Mouse (Mus musculus) embryonic facial prominence, embryonic 11.5 days (tissue): ENCODE measurements around the gene Cacna1e. TPM values are rescaled to one million over a fixed set of nuclear protein-coding genes. Genes with fewer than 3 reads are reported as not detected.
A peak's percentile ranks its signal among the peaks of the same experiment; 100 is the strongest.

ENCODE experiments used
- ATAC-seq: fragments of 200-750 bp; cut with Nextera tagmentation; replicated peaks from 2 replicates; pipeline ENCODE4 v1.8.0; 2017; ENCODE audit warnings: low read depth; ENCODE audit not compliant: insufficient number of reproducible peaks, low FRiP score, low TSS enrichment
- DNase-seq: peaks from one replicate; pipeline ENCODE4 v3.0.0-alpha.2; 2015; ENCODE audit warnings: low spot score
- H3K27ac ChIP-seq: fragments of 300-500 bp; sonication (generic); replicated peaks from 2 replicates; pipeline ENCODE4 v1.5.1; 2014; ENCODE audit warnings: mild to moderate bottlenecking, low read depth, low read length, control low read depth
- H3K27me3 ChIP-seq: fragments of 300-500 bp; sonication (generic); 2 replicates; pipeline ENCODE4 v1.6.1; 2014; ENCODE audit warnings: mild to moderate bottlenecking, low read length, moderate library complexity, mixed read lengths; ENCODE audit not compliant: control insufficient read depth, insufficient read depth
- H3K36me3 ChIP-seq: fragments of 300-500 bp; sonication (generic); replicated peaks from 2 replicates; pipeline ENCODE4 v1.6.1; 2014; ENCODE audit warnings: low read depth, mild to moderate bottlenecking, low read length, moderate library complexity, mixed read lengths; ENCODE audit not compliant: control insufficient read depth, insufficient read depth
- H3K4me1 ChIP-seq: fragments of 300-500 bp; sonication (generic); 2 replicates; pipeline ENCODE4 v1.6.1; 2014; ENCODE audit warnings: low read length, mixed read lengths; ENCODE audit not compliant: control insufficient read depth, insufficient read depth
- H3K4me2 ChIP-seq: fragments of 300-500 bp; sonication (generic); 2 replicates; pipeline ENCODE4 v1.6.1; 2014; ENCODE audit warnings: low read depth, mild to moderate bottlenecking, control low read depth, low read length, moderate library complexity
- H3K4me3 ChIP-seq: fragments of 300-500 bp; sonication (generic); 2 replicates; pipeline ENCODE4 v1.5.1; 2014; ENCODE audit warnings: low read depth, low read length, control low read depth
- H3K9ac ChIP-seq: fragments of 300-500 bp; sonication (generic); replicated peaks from 2 replicates; pipeline ENCODE4 v1.6.1; 2014; ENCODE audit warnings: mild to moderate bottlenecking, control low read depth, low read length
- H3K9me3 ChIP-seq: fragments of 300-500 bp; sonication (generic); replicated peaks from 2 replicates; pipeline ENCODE4 v1.6.1; 2016; ENCODE audit warnings: mild to moderate bottlenecking, low read length, inconsistent platforms, mixed read lengths; ENCODE audit not compliant: control insufficient read depth
- WGBS: fragments of 180-500 bp; shearing (Covaris S2); extraction: QIAGEN DNeasy Blood & Tissue Kit; methylation state at CpG from one replicate; pipeline ENCODE4 v1.1.7; 2014; 5-methylcytosine and 5-hydroxymethylcytosine counted together
- polyA plus RNA-seq: library from polyadenylated mRNA; unstranded; fragments of >200 nt; fragmentation: Nextera tagmentation; extraction: Ambion mirVana; gene quantifications from 2 replicates; pipeline ENCODE4 v1.2.1, GENCODE M21; 2014

The Cacna1e gene
- polyA plus RNA-seq: 0.74 and 1.1 TPM in 2 replicates

DNA sequence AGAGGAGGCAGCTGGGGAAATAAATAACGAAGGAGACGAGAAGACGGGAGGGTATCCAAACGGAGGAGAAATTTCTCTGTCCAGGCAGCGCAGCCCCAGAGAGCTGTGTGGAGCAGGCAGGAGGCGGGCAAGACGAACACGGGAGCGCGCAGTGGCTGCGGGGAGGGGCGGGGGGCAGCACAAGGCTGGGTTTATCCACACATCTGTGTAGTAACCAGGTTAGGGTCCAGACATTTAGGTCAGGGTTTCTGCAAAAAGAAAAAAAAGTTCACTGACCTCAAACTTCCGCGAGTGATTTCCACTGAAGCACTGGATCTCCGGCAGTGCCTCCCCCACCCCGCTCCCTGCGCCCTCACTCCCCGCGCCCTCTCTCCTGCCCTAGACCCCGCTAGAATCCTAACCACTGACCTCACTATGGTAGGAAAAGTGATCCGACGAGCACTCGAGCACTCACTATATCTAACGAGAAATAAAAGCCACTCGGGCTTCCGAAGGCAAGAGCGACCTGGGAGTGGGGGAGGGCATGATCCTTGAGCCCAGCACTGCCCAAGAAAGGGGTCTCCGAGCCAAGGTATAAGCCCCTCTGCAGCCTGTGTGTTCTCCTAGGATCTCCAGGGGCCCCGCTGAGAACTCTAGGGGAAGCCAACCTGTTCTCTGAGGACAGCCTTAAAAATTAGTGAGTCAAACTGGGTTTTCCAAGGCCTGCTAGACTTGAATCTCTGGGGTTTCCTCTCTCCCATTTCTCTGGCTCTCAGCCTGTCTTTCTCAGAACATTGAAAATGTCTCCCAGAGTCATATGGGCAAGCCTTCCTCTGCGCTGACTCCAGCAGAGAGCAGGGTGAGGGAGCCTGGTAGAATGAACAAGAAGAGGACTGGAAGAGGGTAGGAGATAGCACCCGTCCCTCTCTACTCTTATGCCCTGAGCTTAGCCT, at the start of gene Cacna1e:
Cacna1e (minus strand) TSS at position 227 of the 932 bp plus-strand sequence.
- Histone ChIP-seq H3K4me1 (no peaks in the 10 kb centered on the region; the same call in 1 of the 2 replicates), H3K9me3 (no peaks in the 10 kb centered on the region), H3K9ac (peak within 1 kb of the TSS; percentile 39), H3K27me3 (peaks cover 5% of the 10 kb centered on the region), H3K27ac (no peak within 1 kb of the TSS), H3K36me3 (no peaks in the 10 kb centered on the region), H3K4me3 (peak within 1 kb of the TSS; percentile 37), H3K4me2 (peak within 1 kb of the TSS; percentile 65)
- DNase-seq (peak; percentile 60), ATAC-seq (peak; percentile 49; the same call in 1 of the 2 replicates)
- WGBS: 4% methylated on average over 30 of the region's 31 CpGs

DNA sequence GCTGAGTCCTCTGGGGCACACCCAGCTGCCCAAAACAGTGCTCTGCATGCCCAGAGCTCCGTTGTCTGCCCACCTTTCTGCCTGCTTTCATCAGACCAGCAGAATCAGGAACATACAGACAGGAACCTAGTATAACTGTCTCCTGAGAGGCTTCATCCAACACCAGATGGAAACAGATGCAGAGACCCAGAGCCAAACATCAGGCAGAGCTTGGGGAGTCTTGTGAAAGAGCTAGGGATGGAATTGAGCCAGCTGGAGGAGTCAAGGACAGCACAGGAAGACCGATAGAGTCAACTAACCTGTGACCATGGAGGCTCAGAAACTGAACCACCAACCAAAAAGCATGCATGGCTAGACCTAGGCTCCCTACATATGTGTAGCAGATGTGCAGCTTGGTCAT, 34.1 kb upstream of the Cacna1e start:
- no peak for DNase-seq
- Histone ChIP-seq H3K4me3 (no peak overlapping the region), H3K9ac (no peak overlapping the region), H3K36me3 (no peaks in the 10 kb centered on the region), H3K27me3 (no peaks in the 10 kb centered on the region), H3K4me1 (no peaks in the 10 kb centered on the region), H3K27ac (no peak overlapping the region), H3K4me2 (no peak overlapping the region), H3K9me3 (no peaks in the 10 kb centered on the region)
- ATAC-seq: no peak
- WGBS: 72% methylated on average over 2 of the region's 2 CpGs

DNA sequence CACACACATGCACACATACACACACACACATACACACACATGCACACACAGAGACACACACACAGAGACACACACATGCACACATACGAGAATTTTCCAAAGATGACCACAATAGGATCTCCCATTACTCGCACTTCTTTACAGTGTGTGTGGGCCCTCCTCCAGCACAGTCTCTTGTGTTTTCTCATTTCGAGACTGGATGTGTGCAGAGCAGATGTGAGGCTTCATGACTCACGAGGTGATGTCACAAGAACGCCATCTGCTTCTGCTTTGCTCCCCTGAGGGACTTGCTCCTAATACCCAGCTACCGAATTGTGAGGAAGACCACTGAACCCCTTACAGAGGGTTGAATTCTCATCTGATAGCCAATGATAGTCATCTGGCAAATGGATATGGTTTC, 33.1 kb upstream of the Cacna1e start:
- WGBS: 72% methylated on average over 6 of the region's 6 CpGs

DNA sequence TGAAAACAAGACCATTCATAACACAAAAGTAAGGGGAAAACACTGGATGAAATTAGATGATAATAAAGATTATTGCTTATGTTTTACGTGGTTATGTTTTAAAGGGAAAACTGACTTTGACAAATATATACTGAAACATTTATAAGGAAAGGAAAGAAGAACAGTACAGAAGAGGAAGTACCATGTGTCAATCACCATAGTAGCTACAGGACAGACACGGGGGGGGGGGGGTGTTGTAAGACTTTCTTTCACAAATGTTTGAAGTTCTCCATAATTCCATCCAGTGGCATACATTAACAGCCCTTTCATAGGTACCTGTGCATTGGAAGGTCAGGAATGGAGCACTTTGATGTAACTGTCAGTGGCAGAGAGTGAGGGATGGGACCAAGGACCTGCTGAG, 25.3 kb upstream of the Cacna1e start:
- 74% methylated on average over 2 of the region's 2 CpGs for WGBS
- no peaks in the 10 kb centered on the region for H3K4me1 ChIP-seq
- no peak overlapping the region for H3K27ac ChIP-seq
- H3K36me3 ChIP-seq: no peaks in the 10 kb centered on the region
- H3K4me3 ChIP-seq: no peak overlapping the region
- H3K4me2 ChIP-seq: no peak overlapping the region
- no peak overlapping the region for H3K9ac ChIP-seq
- no peak for DNase-seq
- no peaks in the 10 kb centered on the region for H3K9me3 ChIP-seq
- ATAC-seq: no peak
- H3K27me3 ChIP-seq: no peaks in the 10 kb centered on the region

More for the DNA sequence above, 33.1 kb upstream of the Cacna1e start:
- no peak for ATAC-seq
- no peak overlapping the region for H3K27ac ChIP-seq
- H3K27me3 ChIP-seq: no peaks in the 10 kb centered on the region
- DNase-seq: peak; percentile 9
- no peak overlapping the region for H3K9ac ChIP-seq
- H3K4me3 ChIP-seq: no peak overlapping the region
- H3K9me3 ChIP-seq: no peaks in the 10 kb centered on the region
- no peaks in the 10 kb centered on the region for H3K36me3 ChIP-seq
- H3K4me1 ChIP-seq: no peaks in the 10 kb centered on the region
- no peak overlapping the region for H3K4me2 ChIP-seq

DNA sequence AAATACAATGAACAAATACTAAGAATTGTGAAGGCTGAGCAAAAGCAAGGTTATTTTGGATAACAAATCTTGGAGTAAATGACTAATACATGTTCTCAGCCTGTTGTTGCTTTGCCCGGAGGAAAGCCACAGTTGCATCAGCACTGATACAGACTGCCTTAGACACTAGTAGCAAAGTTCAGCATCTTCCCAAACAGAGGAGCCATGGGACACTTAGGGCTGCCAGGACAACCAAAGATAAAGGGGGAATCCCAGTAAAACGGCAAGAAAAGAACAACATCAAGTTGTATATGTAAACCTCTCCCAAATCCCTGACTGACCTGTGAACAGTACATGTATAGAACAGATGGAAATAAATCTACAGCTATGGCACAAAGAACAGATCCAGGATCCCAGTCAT, 13.1 kb upstream of the Cacna1e start:
- ATAC-seq (no peak), DNase-seq (no peak)
- Histone ChIP-seq H3K9me3 (no peaks in the 10 kb centered on the region), H3K27me3 (no peaks in the 10 kb centered on the region), H3K4me1 (no peaks in the 10 kb centered on the region), H3K4me2 (no peak overlapping the region), H3K36me3 (no peaks in the 10 kb centered on the region), H3K27ac (no peak overlapping the region), H3K9ac (no peak overlapping the region), H3K4me3 (no peak overlapping the region)
- WGBS: 89% methylated on average over 2 of the region's 2 CpGs

DNA sequence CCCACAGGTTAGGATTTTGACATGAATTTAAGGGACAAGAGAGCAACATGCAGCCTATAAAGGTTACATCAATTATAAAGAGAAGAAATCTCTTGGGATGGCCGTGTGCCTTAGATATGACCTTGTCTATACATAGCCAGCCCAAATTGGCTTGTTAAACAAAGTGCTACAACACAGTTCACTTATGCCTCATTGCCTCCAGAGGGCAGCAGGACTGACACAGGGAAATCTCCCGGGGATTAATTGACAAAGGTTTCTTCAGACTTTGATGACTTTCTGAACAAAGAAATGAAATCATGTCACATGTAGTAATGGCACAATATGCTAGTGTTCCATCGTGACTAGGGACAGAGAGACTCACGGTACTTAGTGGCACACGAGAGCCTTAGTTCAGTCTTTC, 5.9 kb upstream of the Cacna1e start:
- 72% methylated on average over 5 of the region's 5 CpGs for WGBS
- no peak for DNase-seq
- Histone ChIP-seq H3K27ac (no peak overlapping the region), H3K4me3 (no peak overlapping the region), H3K9me3 (no peaks in the 10 kb centered on the region), H3K9ac (no peak overlapping the region), H3K4me2 (no peak overlapping the region), H3K36me3 (no peaks in the 10 kb centered on the region), H3K27me3 (no peaks in the 10 kb centered on the region; the same call in 1 of the 2 replicates), H3K4me1 (no peaks in the 10 kb centered on the region)
- no peak for ATAC-seq

DNA sequence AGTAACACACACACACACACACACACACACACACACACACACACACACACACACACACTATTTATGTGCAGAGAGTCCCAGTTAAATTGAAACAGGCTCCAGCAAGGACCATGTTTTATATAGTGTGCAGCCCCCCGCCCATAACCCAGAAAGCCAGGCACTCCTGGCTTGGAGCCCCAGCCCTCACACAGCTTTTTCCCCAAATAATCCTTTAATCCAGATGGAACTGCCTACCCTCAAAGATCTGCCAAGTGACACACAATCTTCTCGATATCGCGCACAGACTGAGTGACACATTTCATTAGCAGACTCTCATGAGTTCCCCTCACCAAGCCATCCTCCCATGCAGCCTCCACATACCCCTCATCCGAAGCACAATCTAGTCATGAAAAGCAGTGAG, 4.2 kb upstream of the Cacna1e start:
- H3K4me1 ChIP-seq: no peaks in the 10 kb centered on the region; the same call in 1 of the 2 replicates
- H3K27ac ChIP-seq: no peak overlapping the region
- no peaks in the 10 kb centered on the region for H3K9me3 ChIP-seq
- WGBS: 75% methylated on average over 5 of the region's 5 CpGs
- H3K36me3 ChIP-seq: no peaks in the 10 kb centered on the region
- no peak overlapping the region for H3K4me2 ChIP-seq
- peaks cover 3% of the 10 kb centered on the region for H3K27me3 ChIP-seq
- no peak for ATAC-seq
- H3K4me3 ChIP-seq: no peak overlapping the region
- DNase-seq: no peak
- H3K9ac ChIP-seq: no peak overlapping the region

DNA sequence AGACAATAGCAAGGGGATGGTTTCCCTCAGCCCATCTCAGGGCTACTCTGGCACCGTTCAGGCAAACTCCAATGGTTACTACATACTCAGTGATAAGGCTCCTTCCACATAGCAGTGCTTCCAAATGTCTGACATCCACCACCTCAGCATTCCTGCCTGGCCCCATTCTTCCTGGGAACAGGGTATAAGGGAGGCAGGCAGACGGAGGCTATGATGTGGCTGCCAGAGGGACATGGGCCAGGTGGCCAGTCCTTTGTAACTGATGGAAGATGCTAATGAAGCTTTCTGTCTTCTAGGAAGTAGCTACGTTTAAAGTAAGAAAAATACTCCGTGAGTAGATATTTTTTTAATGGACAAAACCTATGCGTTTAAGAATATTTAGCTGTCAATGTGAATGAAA, 3.7 kb upstream of the Cacna1e start:
- no peaks in the 10 kb centered on the region for H3K36me3 ChIP-seq
- H3K4me1 ChIP-seq: no peaks in the 10 kb centered on the region; the same call in 1 of the 2 replicates
- H3K27ac ChIP-seq: no peak overlapping the region
- DNase-seq: no peak
- H3K9me3 ChIP-seq: no peaks in the 10 kb centered on the region
- no peak overlapping the region for H3K4me3 ChIP-seq
- WGBS: 70% methylated on average over 5 of the region's 5 CpGs
- H3K27me3 ChIP-seq: peaks cover 5% of the 10 kb centered on the region
- ATAC-seq: no peak
- H3K4me2 ChIP-seq: no peak overlapping the region
- H3K9ac ChIP-seq: no peak overlapping the region
